Mouse (Mus musculus) lung, postnatal 0 days (tissue): Measurements from ENCODE around the gene 1700016D06Rik. TPM values are rescaled to one million over a fixed set of nuclear protein-coding genes. Genes with fewer than 3 reads are reported as not detected.

Source experiments
- ATAC-seq: fragments of 200-750 bp; cut with Nextera tagmentation; 2 replicates; pipeline ENCODE4 v1.8.0; 2017; ENCODE audit warnings: moderate library complexity
- DNase-seq: peaks from one replicate; pipeline ENCODE4 v3.0.0-alpha.2; 2016; ENCODE audit warnings: low spot score
- H3K27ac ChIP-seq: fragments of 300-500 bp; sonication (generic); 2 replicates; pipeline ENCODE4 v1.5.1; 2014; ENCODE audit warnings: antibody characterized with exemption, mild to moderate bottlenecking, low read length, mixed read lengths
- H3K27me3 ChIP-seq: fragments of 300-500 bp; sonication (generic); replicated peaks from 2 replicates; pipeline ENCODE4 v1.6.1; 2014; ENCODE audit warnings: low read length, mixed read lengths; ENCODE audit not compliant: insufficient read depth
- H3K36me3 ChIP-seq: fragments of 300-500 bp; sonication (generic); 2 replicates; pipeline ENCODE4 v1.6.1; 2014; ENCODE audit warnings: low read length, mixed read lengths; ENCODE audit not compliant: insufficient read depth
- H3K4me1 ChIP-seq: fragments of 300-500 bp; sonication (generic); 2 replicates; pipeline ENCODE4 v1.6.1; 2014; ENCODE audit warnings: antibody characterized with exemption, low read depth, low read length, mixed read lengths; ENCODE audit not compliant: insufficient read depth
- H3K4me2 ChIP-seq: fragments of 300-500 bp; sonication (generic); replicated peaks from 2 replicates; pipeline ENCODE4 v1.6.1; 2014; ENCODE audit warnings: low read depth, mild to moderate bottlenecking, low read length, moderate library complexity, mixed read lengths
- H3K4me3 ChIP-seq: fragments of 300-500 bp; sonication (generic); 2 replicates; pipeline ENCODE4 v1.5.1; 2014; ENCODE audit warnings: low read depth, low read length
- H3K9ac ChIP-seq: fragments of 300-500 bp; sonication (generic); replicated peaks from 2 replicates; pipeline ENCODE4 v1.6.1; 2014; ENCODE audit warnings: low read depth, mild to moderate bottlenecking
- H3K9me3 ChIP-seq: fragments of 300-500 bp; sonication (generic); 2 replicates; pipeline ENCODE4 v1.6.1; 2016; ENCODE audit warnings: low read length, mixed read lengths
- CTCF ChIP-seq: IDR thresholded peaks from 2 replicates; pipeline ENCODE4 v1.5.1; 2016; ENCODE audit warnings: antibody characterized with exemption, mild to moderate bottlenecking
- EP300 ChIP-seq: IDR thresholded peaks from 2 replicates; pipeline ENCODE4 v1.6.1; 2016; ENCODE audit warnings: antibody characterized with exemption, mild to moderate bottlenecking, control low read depth
- WGBS: fragments of 180-500 bp; shearing (Covaris S2); extraction: QIAGEN DNeasy Blood & Tissue Kit; methylation state at CpG from one replicate; pipeline ENCODE4 v1.1.7; 2014; 5-methylcytosine and 5-hydroxymethylcytosine counted together
- polyA plus RNA-seq: library from polyadenylated mRNA; unstranded; fragments of >200 nt; fragmentation: Nextera tagmentation; extraction: Ambion mirVana; gene quantifications from 2 replicates; pipeline ENCODE4 v1.2.1, GENCODE M21; 2015

Gene 1700016D06Rik
- polyA plus RNA-seq, 1 experiment from 2014 or later, result not detected

- ATAC-seq (peak; percentile 48; the same call in 1 of the 2 replicates), DNase-seq (peak; percentile 43)
- Histone ChIP-seq H3K4me3 (no peak overlapping the region), H3K4me2 (no peak overlapping the region), H3K36me3 (no peaks in the 10 kb centered on the region), H3K4me1 (no peaks in the 10 kb centered on the region), H3K27ac (no peak overlapping the region), H3K27me3 (no peaks in the 10 kb centered on the region), H3K9ac (no peak overlapping the region), H3K9me3 (no peaks in the 10 kb centered on the region)
- 64% methylated on average over 6 of the region's 6 CpGs for whole genome bisulfite sequencing
- no peak for TF ChIP-seq CTCF
- TF ChIP-seq EP300, result no peak
These were observed 36.2 kb upstream of the 1700016D06Rik start for GRCm38 (mm10) chr8:11737096-11737495.

- no peak for TF ChIP-seq EP300
- TF ChIP-seq CTCF, result no peak
- Histone ChIP-seq H3K4me3 (no peak overlapping the region), H3K4me2 (no peak overlapping the region), H3K27me3 (no peaks in the 10 kb centered on the region), H3K27ac (no peak overlapping the region), H3K9me3 (no peaks in the 10 kb centered on the region), H3K4me1 (no peaks in the 10 kb centered on the region), H3K9ac (no peak overlapping the region), H3K36me3 (no peaks in the 10 kb centered on the region)
- ATAC-seq, result no peak
- DNase-seq, result no peak
- WGBS, result 71% methylated on average over 15 of the region's 15 CpGs
These were observed 34.9 kb upstream of the 1700016D06Rik start for GRCm38 (mm10) chr8:11735672-11736235.

GRCm38 (mm10) chr8:11730271-11730940 is 29.5 kb upstream of the 1700016D06Rik start:
- TF ChIP-seq EP300 (no peak), CTCF (no peak)
- no peak overlapping the region for H3K9ac ChIP-seq
- H3K4me1 ChIP-seq, result no peaks in the 10 kb centered on the region
- peaks cover 34% of the 10 kb centered on the region for H3K27me3 ChIP-seq
- no peaks in the 10 kb centered on the region for H3K9me3 ChIP-seq
- DNase-seq, result peak; percentile 60
- peak overlapping the region; percentile 52; the same call in 1 of the 2 replicates for H3K27ac ChIP-seq
- no peak overlapping the region for H3K4me2 ChIP-seq
- peak; percentile 29; the same call in 1 of the 2 replicates for ATAC-seq
- H3K36me3 ChIP-seq, result no peaks in the 10 kb centered on the region
- WGBS, result 50% methylated on average over 12 of the region's 12 CpGs
- H3K4me3 ChIP-seq, result no peak overlapping the region

- Histone ChIP-seq H3K4me1 (no peaks in the 10 kb centered on the region), H3K27me3 (peaks cover 39% of the 10 kb centered on the region), H3K36me3 (no peaks in the 10 kb centered on the region), H3K9ac (peak overlapping the region; percentile 41; the same call in 1 of the 2 replicates), H3K27ac (no peak overlapping the region), H3K4me2 (peak overlapping the region; percentile 91), H3K4me3 (peak overlapping the region; percentile 55), H3K9me3 (no peaks in the 10 kb centered on the region)
- ATAC-seq (peak; percentile 14), DNase-seq (no peak)
- TF ChIP-seq CTCF (no peak), EP300 (no peak)
- WGBS, result 3% methylated on average over 47 of the region's 61 CpGs
These were observed 27.8 kb upstream of the 1700016D06Rik start for GRCm38 (mm10) chr8:11728482-11729295.

- Histone ChIP-seq H3K4me1 (no peaks in the 10 kb centered on the region), H3K36me3 (no peaks in the 10 kb centered on the region), H3K9me3 (no peaks in the 10 kb centered on the region), H3K4me3 (peak within 1 kb of the TSS; percentile 55), H3K9ac (peak within 1 kb of the TSS; percentile 41; the same call in 1 of the 2 replicates), H3K4me2 (peak within 1 kb of the TSS; percentile 91), H3K27ac (no peak within 1 kb of the TSS), H3K27me3 (peaks cover 39% of the 10 kb centered on the region)
- ATAC-seq (peak; percentile 72), DNase-seq (peak; percentile 36)
- TF ChIP-seq EP300 (no peak), CTCF (no peak)
- WGBS, result 1% methylated on average over 63 of the region's 127 CpGs
These were observed 27.0 kb upstream of the 1700016D06Rik start, which contains the start of gene Arhgef7 for GRCm38 (mm10) chr8:11727651-11728481. TSS of gene Arhgef7 (plus strand) at chr8:11727721.
